Mouse (Mus musculus): Measurements from ENCODE around the gene Map3k14.

- TF ChIP-seq CTCF (IDR thresholded peaks at IDR 0.05; ENCODE audit: low read depth, low read length): no peak
- TF ChIP-seq POLR2A (IDR thresholded peaks at IDR 0.05; ENCODE audit: extremely low read depth, insufficient read depth, low read length): no peak
Observed at GRCm38 (mm10) chr11:103176510-103176909, 90.8 kb downstream of the Map3k14 start.

All from liver, adult 2 months (tissue).